Mouse (Mus musculus) midbrain, embryonic 13.5 days (tissue): ENCODE results near the gene Tarbp2. TPM values are rescaled to one million over a fixed set of nuclear protein-coding genes. Genes with fewer than 3 reads are reported as not detected.

Experiments used
- ATAC-seq: fragments of 200-750 bp; cut with Nextera tagmentation; 2 replicates; pipeline ENCODE4 v1.8.0; 2017; ENCODE audit warnings: mild to moderate bottlenecking, moderate TSS enrichment, moderate library complexity
- H3K27ac ChIP-seq: fragments of 300-500 bp; sonication (generic); 2 replicates; pipeline ENCODE4 v1.5.1; 2015; ENCODE audit warnings: inconsistent platforms, mild to moderate bottlenecking, moderate library complexity
- H3K27me3 ChIP-seq: fragments of 300-500 bp; sonication (generic); 2 replicates; pipeline ENCODE4 v1.6.1; 2015; ENCODE audit warnings: mild to moderate bottlenecking, inconsistent platforms
- H3K36me3 ChIP-seq: fragments of 300-500 bp; sonication (generic); 2 replicates; pipeline ENCODE4 v1.6.1; 2015; ENCODE audit warnings: mild to moderate bottlenecking, inconsistent platforms
- H3K4me1 ChIP-seq: fragments of 300-500 bp; sonication (generic); replicated peaks from 2 replicates; pipeline ENCODE4 v1.6.1; 2015; ENCODE audit warnings: inconsistent platforms
- H3K4me2 ChIP-seq: fragments of 300-500 bp; sonication (generic); replicated peaks from 2 replicates; pipeline ENCODE4 v1.6.1; 2015; ENCODE audit warnings: moderate library complexity, mild to moderate bottlenecking, inconsistent platforms
- H3K4me3 ChIP-seq: fragments of 300-500 bp; sonication (generic); replicated peaks from 2 replicates; pipeline ENCODE4 v1.5.1; 2015; ENCODE audit warnings: mild to moderate bottlenecking, inconsistent platforms
- H3K9ac ChIP-seq: fragments of 300-500 bp; sonication (generic); replicated peaks from 2 replicates; pipeline ENCODE4 v1.6.1; 2015; ENCODE audit warnings: mild to moderate bottlenecking, inconsistent platforms
- H3K9me3 ChIP-seq: fragments of 300-500 bp; sonication (generic); 2 replicates; pipeline ENCODE4 v1.6.1; 2016; ENCODE audit warnings: mild to moderate bottlenecking, inconsistent platforms
- WGBS: fragments of 180-500 bp; shearing (Covaris S2); methylation state at CpG from one replicate; pipeline ENCODE4 v1.1.7; 2015; 5-methylcytosine and 5-hydroxymethylcytosine counted together
- polyA plus RNA-seq: library from polyadenylated mRNA; unstranded; fragments of >200 nt; fragmentation: Nextera tagmentation; extraction: Ambion mirVana; gene quantifications from 2 replicates; pipeline ENCODE4 v1.2.1, GENCODE M21; 2015

Tarbp2 gene
- polyA plus RNA-seq, 1 experiment from 2014 or later: 101 TPM

GRCm38 (mm10) chr15:102567849-102568248 lies 49.9 kb downstream of the Tarbp2 start:
- H3K27ac ChIP-seq: no peak overlapping the region
- no peaks in the 10 kb centered on the region for H3K36me3 ChIP-seq
- H3K27me3 ChIP-seq: no peaks in the 10 kb centered on the region
- no peak overlapping the region for H3K9ac ChIP-seq
- ATAC-seq: no peak
- no peaks in the 10 kb centered on the region for H3K4me1 ChIP-seq
- no peaks in the 10 kb centered on the region for H3K9me3 ChIP-seq
- no peak overlapping the region for H3K4me2 ChIP-seq
- no peak overlapping the region for H3K4me3 ChIP-seq
- WGBS: 96% methylated on average over 2 of the region's 2 CpGs

GRCm38 (mm10) chr15:102572081-102572480 lies 54.1 kb downstream of the Tarbp2 start:
- Histone ChIP-seq H3K36me3 (no peaks in the 10 kb centered on the region), H3K4me1 (peaks cover 3% of the 10 kb centered on the region; the same call in 1 of the 2 replicates), H3K4me3 (no peak overlapping the region), H3K27me3 (no peaks in the 10 kb centered on the region), H3K9ac (no peak overlapping the region), H3K27ac (no peak overlapping the region), H3K9me3 (no peaks in the 10 kb centered on the region), H3K4me2 (no peak overlapping the region)
- WGBS: 89% methylated on average over 3 of the region's 3 CpGs
- ATAC-seq: no peak

Other genes with a start within 250 kb of the Tarbp2 start
- 0.07 and 0.12 TPM in 2 replicates for gene Gm9918, start 247.6 kb upstream of the Tarbp2 start, polyA plus RNA-seq
- gene Mfsd5, start 238.7 kb upstream of the Tarbp2 start, polyA plus RNA-seq: 50.8 and 53.4 TPM in 2 replicates
- 11.0 and 13.3 TPM in 2 replicates for gene Espl1, start 221.9 kb upstream of the Tarbp2 start, polyA plus RNA-seq
- 472 and 474 TPM in 2 replicates for gene Pfdn5, start 192.1 kb upstream of the Tarbp2 start, polyA plus RNA-seq
- gene Myg1, start 186.5 kb upstream of the Tarbp2 start, polyA plus RNA-seq: 93.8 and 105 TPM in 2 replicates
- gene Aaas, start 167.4 kb upstream of the Tarbp2 start, polyA plus RNA-seq: 41.4 and 44.1 TPM in 2 replicates
- 0.14 and 0.28 TPM in 2 replicates for gene Sp7, start 151.0 kb upstream of the Tarbp2 start, polyA plus RNA-seq
- 5.6 TPM in 2 replicates for gene Sp1, start 112.0 kb upstream of the Tarbp2 start, polyA plus RNA-seq
- 0.30 and 0.74 TPM in 2 replicates for gene Amhr2, start 72.8 kb upstream of the Tarbp2 start, polyA plus RNA-seq
- gene Prr13, start 59.2 kb upstream of the Tarbp2 start, polyA plus RNA-seq: 113 and 119 TPM in 2 replicates
- 164 and 166 TPM in 2 replicates for gene Pcbp2, start 47.7 kb upstream of the Tarbp2 start, polyA plus RNA-seq
- gene Gm10337, start 14.5 kb upstream of the Tarbp2 start, polyA plus RNA-seq: 4.5 and 16.7 TPM in 2 replicates
- 47.9 and 53.9 TPM in 2 replicates for gene Map3k12, start 1.1 kb upstream of the Tarbp2 start, polyA plus RNA-seq
- 2.9 and 5.0 TPM in 2 replicates for gene Npff, start 6.8 kb downstream of the Tarbp2 start, polyA plus RNA-seq
- gene Gm28047, start 106.9 kb downstream of the Tarbp2 start, polyA plus RNA-seq: not detected in 2 replicates
- gene Atf7, start 107.3 kb downstream of the Tarbp2 start, polyA plus RNA-seq: 15.9 and 22.1 TPM in 2 replicates
- 58.9 and 59.1 TPM in 2 replicates for gene Atp5g2, start 154.2 kb downstream of the Tarbp2 start, polyA plus RNA-seq
- 41.9 and 51.1 TPM in 2 replicates for gene Calcoco1, start 204.0 kb downstream of the Tarbp2 start, polyA plus RNA-seq